Mouse (Mus musculus): ENCODE results near the gene Spata20. TPM values are rescaled to one million over a fixed set of nuclear protein-coding genes. Genes with fewer than 3 reads are reported as not detected.

Gene Spata20
- total RNA-seq, 2 experiments from 2014 or later = not detected

DNA sequence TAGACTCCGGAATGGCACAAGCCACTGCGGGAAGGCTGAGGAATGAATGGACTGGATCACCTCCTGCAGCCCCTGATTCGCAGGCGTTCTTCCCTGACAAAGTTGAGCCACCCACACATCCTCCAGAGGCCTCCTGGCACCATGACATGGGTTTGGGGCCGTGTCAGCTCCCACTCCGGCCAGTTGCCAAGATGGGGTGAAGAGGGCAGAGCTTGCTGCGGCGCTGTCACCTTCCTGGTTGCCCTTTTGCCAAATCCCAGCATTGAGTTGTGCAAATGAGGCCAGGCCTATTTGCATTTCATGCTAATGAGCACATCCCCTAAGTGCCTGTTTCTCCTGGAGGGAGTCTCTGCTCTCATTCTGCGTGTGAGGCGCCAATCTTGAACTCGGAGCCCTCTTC is 10.3 kb downstream of the Spata20 start:
- H3K4me3 ChIP-seq = no peak overlapping the region
- no peak for TF ChIP-seq CTCF (IDR thresholded peaks at IDR 0.05)
- intact Hi-C loops (cut with DNase I) = no loop called here
- no peak overlapping the region for H3K27ac ChIP-seq
- DNase-seq = no peak

DNA sequence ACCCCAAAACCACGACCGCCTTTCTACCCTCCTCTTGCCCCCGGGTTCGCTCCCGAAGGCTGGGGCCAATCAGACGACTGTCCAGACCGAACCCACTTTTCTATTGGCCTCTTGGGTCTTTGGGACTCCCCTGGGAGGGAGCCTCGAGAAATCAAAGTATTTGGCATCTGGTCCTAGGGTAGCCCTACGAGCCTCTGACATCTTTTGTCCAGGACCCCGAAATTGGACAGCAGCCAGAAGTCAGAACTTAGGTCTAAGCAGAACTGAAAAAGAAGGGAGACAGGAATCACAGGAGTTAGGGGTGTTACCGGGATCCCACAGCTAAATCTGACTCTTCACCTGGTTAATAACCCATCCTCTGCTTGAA is 11.5 kb downstream of the Spata20 start:
- no peak for TF ChIP-seq CTCF (IDR thresholded peaks at IDR 0.05)
- peak overlapping the region; percentile 35; the same call in 1 of the 2 replicates for H3K27ac ChIP-seq
- peak overlapping the region; percentile 80 for H3K4me3 ChIP-seq
- intact Hi-C loops (cut with DNase I) = no loop called here
- no peak for DNase-seq

DNA sequence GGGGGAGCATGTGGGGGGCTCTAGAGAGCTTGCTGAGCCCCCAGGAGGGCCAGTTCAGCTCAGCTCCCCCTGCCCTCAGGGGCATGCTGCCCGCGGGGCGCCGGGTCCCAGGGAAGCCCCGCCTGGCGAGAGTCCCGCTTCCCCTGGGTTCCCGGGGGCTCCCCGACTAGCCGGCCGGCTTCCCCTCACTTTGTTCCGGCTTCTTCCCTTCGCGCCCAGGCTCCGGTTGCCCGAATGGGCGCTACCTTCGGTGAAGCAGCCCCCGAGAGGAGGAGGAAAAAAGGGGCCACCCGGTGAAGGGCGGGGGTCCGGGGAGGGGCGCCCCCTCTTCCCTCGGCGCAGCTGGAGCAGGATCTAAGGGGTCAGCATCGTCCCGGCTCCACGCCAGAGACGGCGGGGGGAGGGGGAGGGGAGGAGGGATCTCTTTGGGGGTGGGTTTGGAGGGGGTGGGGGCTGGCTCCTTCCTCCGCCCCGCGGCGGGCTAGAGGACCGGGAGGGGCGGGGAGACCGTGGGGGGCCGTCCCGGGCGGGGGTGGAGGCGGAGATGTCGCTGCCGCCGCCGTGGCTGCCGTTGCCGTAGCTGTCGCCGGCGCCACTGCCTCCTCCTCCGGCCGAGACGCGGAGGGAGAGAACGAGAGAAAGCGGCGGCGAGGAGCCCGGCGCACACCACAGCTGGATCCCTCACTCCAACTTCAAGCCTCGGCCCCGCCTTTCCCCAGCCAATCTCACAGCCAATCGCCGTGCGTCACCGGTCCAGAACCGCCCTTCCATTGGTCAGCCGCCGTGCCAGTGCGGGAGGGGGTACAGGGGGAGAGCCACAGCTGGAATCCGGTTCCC is 12.1 kb downstream of the Spata20 start, which contains the start of gene Cacna1g:
Gene Cacna1g (minus strand): TSS at position 492 of the 837 bp plus-strand sequence.
- Histone ChIP-seq H3K27ac (peak within 1 kb of the TSS; percentile 73), H3K4me3 (peak within 1 kb of the TSS; percentile 80)
- peak; percentile 93 for DNase-seq
- intact Hi-C loops (cut with DNase I) = no loop called here
- TF ChIP-seq CTCF (IDR thresholded peaks at IDR 0.05) = no peak

DNA sequence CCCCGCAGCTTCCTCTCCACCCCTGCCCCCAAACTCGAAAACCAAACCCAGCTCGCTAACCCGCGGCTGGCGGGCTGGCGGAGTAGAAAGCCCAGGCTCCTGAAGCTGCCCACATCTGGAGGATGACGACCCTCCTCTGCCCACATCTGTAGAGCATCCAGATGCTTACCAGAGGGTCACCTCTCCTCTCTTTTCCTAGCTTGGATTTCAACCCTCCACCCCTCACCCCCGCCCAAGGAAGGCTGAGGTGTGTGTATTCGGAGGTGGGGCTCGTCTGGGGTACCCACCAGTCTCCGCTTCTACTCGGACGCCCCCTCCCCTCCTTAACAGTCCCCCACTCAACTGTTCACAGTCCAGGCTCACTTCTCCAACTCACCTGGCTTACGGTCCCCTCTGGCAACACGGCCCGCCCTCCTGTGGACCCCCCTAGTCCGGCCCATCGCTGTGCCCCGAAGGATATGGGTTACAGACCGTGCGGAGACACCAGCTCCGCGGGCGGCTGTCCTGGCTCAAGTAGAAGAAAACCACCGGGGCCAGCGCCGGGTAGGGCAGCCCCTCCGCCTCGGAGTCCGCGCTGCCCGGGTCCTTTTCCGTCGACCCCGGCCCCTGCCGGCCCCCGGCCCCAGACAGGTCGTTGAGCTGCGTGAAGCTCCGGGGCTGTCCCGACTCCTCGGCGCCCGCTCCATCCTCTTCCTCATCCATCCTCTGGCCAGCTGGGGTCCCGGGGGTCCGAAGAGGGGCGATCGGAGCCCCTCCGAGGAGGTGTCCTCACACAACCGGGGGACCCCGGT is 12.9 kb downstream of the Spata20 start:
- Histone ChIP-seq H3K4me3 (peak overlapping the region; percentile 80), H3K27ac (peak overlapping the region; percentile 73)
- intact Hi-C loops (cut with DNase I) = no loop called here
- no peak for TF ChIP-seq CTCF (IDR thresholded peaks at IDR 0.05)
- peak; percentile 36 for DNase-seq

DNA sequence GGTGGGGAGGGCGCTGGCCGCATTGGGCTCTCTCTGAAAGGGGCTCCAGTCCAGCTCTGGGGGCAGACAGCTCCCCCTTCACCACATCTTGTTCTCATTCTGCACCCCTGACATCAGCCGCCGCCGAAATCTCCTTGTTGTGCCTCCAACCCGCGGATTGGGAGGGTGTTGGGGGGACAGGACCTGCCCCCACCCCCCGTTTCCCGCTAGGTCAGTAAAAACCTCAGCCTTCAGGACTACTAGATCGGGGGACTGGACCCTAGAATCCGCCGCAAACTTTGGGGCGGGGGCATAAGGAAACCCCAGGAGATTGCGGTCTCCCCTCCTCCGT is 13.4 kb downstream of the Spata20 start:
- Histone ChIP-seq H3K27ac (peak overlapping the region; percentile 73), H3K4me3 (peak overlapping the region; percentile 80)
- TF ChIP-seq CTCF (IDR thresholded peaks at IDR 0.05) = no peak
- intact Hi-C loops (cut with DNase I) = no loop called here
- peak; percentile 40 for DNase-seq

DNA sequence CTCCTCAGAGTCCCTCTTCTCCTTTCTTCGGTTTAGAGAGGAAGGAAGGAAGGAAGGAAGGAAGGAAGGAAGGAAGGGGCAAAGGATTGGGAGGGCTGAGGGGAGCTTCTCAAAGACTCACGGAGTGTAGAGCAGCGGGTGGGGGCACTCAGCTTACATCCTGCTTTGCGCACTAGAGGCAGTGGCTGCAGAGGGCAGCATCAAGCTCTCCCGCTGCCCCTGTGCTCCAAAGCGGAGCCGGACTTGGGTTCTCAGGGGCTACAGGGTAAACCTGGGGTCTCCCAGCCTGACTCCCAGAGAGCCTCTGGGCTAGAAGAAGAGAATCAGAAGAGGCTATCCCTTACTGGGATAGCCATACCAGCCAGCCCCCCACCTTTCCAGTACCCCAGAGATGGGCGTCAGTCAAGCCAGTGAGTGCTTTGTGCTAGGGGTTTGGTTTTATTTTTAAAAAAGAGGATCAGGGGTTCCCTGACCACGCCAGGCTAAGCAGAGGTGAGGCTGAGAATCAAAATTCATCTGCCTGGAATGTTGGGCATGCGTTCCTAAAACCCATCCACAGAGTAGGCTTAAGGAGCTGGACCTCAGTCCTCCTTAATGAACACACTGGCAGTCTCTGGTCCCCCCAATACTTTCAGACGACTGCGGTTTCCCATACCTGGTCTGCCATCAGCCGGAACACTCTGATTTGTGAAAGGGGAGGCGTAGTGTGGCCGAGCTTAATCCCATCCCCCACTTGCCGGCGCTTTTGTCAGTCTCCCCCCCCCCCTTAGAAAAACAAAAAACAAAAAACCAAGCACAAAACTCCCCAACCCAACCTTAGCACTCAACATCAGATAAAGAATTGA is 14.0 kb downstream of the Spata20 start:
- intact Hi-C loops (cut with DNase I) = no loop called here
- Histone ChIP-seq H3K4me3 (peak overlapping the region; percentile 80), H3K27ac (peak overlapping the region; percentile 73)
- no peak for TF ChIP-seq CTCF (IDR thresholded peaks at IDR 0.05)
- no peak for DNase-seq

DNA sequence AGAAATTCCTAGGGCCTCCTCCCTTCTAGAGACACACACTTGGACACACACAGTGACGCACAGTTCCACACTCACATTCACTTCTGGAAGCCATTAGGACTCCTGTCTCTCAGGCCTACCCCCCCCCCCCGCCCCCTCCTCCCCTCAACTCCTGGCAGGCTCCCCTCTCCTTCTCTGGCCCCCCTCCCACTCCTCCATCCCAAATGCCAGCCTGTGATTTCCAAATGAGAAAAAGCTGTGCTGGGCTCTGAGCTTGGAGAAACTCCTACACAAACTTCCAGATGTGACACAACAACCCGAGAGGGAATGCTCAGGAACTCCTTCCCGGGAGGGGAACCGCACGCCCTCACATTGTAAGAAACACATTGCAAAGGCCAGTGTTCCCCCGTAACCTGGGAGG is 15.6 kb downstream of the Spata20 start:
- intact Hi-C loops (cut with DNase I) = no loop called here
- Histone ChIP-seq H3K4me3 (no peak overlapping the region), H3K27ac (no peak overlapping the region)
- TF ChIP-seq CTCF (IDR thresholded peaks at IDR 0.05) = no peak
- peak; percentile 42 for DNase-seq

DNA sequence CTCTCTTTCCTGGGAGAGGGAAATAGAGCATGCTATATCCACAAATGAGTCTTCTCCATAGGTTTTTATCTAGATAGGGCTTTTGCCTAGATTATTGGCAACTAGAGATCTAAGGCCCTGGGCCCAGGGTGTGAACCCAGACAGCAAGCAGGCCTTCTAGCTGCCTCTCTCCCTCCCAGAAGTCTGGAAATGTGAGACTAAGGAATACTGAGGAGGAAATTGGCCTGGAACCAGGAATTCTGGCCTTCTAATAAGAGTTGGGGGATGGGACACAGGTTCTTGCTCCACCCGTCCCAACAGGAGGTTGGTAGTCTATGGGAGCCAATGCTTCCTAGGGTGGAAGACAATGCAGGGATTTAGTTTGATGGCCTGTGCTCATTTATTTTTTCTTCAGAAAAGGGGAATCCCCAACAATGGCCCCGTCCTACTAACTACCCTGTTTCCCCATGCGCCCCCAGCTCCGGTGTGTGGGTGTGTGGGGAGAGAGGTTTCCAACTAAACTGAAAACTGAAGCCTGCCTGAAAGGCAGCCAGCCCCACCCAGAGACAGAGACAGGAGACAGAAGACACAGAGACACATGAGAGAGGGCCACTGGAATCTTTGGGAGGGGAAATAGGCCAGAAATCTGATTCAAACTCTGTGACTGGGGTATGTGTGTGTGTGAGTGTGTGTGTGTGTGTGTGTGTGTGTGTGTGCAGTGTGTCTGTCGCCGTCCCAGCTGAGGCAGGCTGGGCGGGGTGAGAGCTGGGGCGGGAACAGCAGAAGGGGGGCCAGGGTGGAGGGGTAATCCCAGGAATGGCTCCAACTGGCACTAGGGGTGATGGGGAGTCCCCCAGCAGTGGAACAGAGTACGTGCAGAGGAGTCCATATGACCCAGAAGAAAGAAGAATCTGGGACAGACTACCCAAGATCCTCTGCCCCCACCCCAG is 16.6 kb downstream of the Spata20 start:
- no peak overlapping the region for H3K4me3 ChIP-seq
- TF ChIP-seq CTCF (IDR thresholded peaks at IDR 0.05) = no peak
- intact Hi-C loops (cut with DNase I) = no loop called here
- peak overlapping the region; percentile 58 for H3K27ac ChIP-seq
- DNase-seq = peak; percentile 62

DNA sequence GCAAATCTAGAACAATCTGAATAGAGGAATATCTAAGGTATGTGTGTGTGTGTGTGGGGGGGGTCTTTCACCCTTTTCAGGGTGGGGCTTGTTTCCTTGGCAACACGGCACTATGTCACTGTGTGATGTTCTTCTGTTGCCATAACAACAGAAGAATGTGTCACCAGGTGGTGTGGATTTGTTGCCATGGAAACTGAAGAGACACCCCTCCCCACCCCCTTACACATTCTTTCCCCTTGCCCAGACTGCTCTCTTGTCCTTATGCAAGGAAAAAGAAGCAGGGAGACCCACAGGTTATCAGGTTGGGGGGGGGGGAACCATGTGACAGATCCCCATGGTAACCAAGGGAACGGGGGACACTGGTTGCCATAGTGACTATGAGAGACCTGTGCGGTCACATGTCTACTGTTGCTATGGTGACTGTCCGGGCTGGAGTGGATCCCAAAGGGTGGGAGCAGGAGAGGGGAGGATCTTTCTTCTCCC is 17.4 kb downstream of the Spata20 start:
- 0 out of 2 replicates have a peak overlapping the region, but pooled peaks have one; percentile 38 for H3K27ac ChIP-seq
- intact Hi-C loops (cut with DNase I) = no loop called here
- DNase-seq = no peak
- no peak overlapping the region for H3K4me3 ChIP-seq
- TF ChIP-seq CTCF (IDR thresholded peaks at IDR 0.05) = no peak

DNA sequence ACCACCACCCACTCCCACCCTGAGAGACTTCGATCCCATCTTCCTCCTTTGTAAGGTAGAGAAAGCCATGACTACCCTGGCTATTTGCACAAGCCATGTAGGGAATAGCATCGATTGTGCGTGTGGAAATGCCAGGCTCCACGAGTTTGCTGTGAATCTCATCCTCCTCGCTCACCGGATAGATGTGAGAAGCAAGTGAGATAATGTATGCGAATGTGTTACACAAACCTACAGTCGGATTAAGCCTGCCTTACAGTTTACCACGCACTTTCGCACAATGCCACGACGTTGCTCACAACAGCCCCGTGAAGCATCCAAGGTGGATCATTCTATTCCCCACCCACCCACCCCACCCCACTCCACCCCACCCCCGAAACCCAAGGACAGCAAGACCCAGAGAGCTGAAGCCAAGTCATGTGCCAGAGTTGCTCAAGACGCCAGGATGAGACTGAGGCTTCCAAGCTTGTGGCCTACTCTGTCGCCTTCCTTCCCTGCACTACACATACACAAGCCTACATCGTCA is 19.6 kb downstream of the Spata20 start:
- H3K4me3 ChIP-seq = no peak overlapping the region
- H3K27ac ChIP-seq = no peak overlapping the region
- intact Hi-C loops (cut with DNase I) = no loop called here
- TF ChIP-seq CTCF (IDR thresholded peaks at IDR 0.05) = no peak
- DNase-seq = no peak

DNA sequence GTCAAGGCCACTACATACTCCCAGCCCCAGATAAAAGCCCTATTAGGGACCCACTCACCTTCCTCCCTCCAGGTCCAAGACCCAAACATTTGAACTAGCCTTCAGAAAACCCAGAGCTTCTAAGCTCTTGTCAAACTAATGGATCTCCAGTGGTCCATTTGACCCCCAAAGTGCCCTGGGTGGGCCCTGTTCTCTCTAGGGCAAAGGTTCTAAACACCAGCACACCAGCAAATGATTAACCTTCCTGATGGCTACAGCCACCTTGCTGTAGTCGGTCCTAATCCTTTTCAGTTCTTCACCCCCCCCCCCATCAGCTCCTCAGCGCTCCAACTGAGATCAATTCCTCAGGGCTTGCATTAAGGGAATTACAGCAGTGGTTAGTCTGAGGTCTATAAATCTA is 21.8 kb downstream of the Spata20 start:
- Histone ChIP-seq H3K4me3 (no peak overlapping the region), H3K27ac (no peak overlapping the region)
- intact Hi-C loops (cut with DNase I) = no loop called here
- no peak for DNase-seq
- TF ChIP-seq CTCF (IDR thresholded peaks at IDR 0.05) = no peak
